Comparison of ENCODE assay signal across 9 mouse cellular contexts in genomic region chr9:33080774-33081173, GRCm38 (mm10).
DNase-seq lines count a peak whose midpoint lies in the region; ATAC-seq lines count a peak whose summit lies in the region.
"Had no signal": no experiment of that assay in that cellular context is flagged by ENCODE, and none has a peak within 500 bp of the region (broad histone marks: within the 10 kb centered on the region; RNA-seq: fewer than 3 reads in every experiment).

No protein-coding gene starts in this region.

- H3K4me1 ChIP-seq in hindbrain, embryonic 15.5 days (replicated peaks): no peaks in the 10 kb centered on the region
- no peaks in the 10 kb centered on the region for H3K4me1 ChIP-seq in hindbrain, embryonic 13.5 days (replicated peaks)
- 0 out of 2 replicates have a peak, but pooled peaks cover 6% of the 10 kb centered on the region for H3K4me1 ChIP-seq in embryonic facial prominence, embryonic 14.5 days (ENCODE audit: control insufficient read depth, insufficient read depth, low read length)

- peak; percentile 63 for DNase-seq in NIH3T3 (ENCODE audit: low read depth)
- peak; percentile 85 for DNase-seq in embryonic facial prominence, embryonic 14.5 days (ENCODE audit: low spot score)
- peak; percentile 64 to 65 for DNase-seq in left cerebral cortex, postnatal 14 days (ENCODE audit: low spot score in 2 of 2)
- DNase-seq in neural tube, embryonic 10.5 days (ENCODE audit: extremely low spot score, low spot score): no peak
- DNase-seq in urinary bladder, postnatal 4 days (ENCODE audit: low spot score in 2 of 2): no peak

- intact Hi-C loops in left cerebral cortex, postnatal 14 days (cut with DNase I): loop anchor here (1.0 to 5.0 kb wide), 4 partner anchors 138 to 673 kb away; no protein-coding TSS in a partner anchor

- H3K9me3 ChIP-seq in hindbrain, embryonic 15.5 days: no peaks in the 10 kb centered on the region
- H3K9me3 ChIP-seq in hindbrain, embryonic 13.5 days: no peaks in the 10 kb centered on the region
- no peaks in the 10 kb centered on the region for H3K9me3 ChIP-seq in embryonic facial prominence, embryonic 14.5 days (ENCODE audit: control insufficient read depth, low read length)
- H3K9me3 ChIP-seq: heart, embryonic 15.5 days had no signal

- no peak overlapping the region for H3K9ac ChIP-seq in hindbrain, embryonic 15.5 days
- H3K9ac ChIP-seq in hindbrain, embryonic 13.5 days: no peak overlapping the region
- H3K9ac ChIP-seq in embryonic facial prominence, embryonic 14.5 days (ENCODE audit: low read depth, low read length): no peak overlapping the region
- H3K9ac ChIP-seq: heart, embryonic 15.5 days had no signal

- H3K27ac ChIP-seq in hindbrain, embryonic 15.5 days (replicated peaks): no peak overlapping the region
- no peak overlapping the region for H3K27ac ChIP-seq in hindbrain, embryonic 13.5 days
- H3K27ac ChIP-seq in embryonic facial prominence, embryonic 14.5 days (replicated peaks; ENCODE audit: low read depth, low read length): no peak overlapping the region
- H3K27ac ChIP-seq: heart, embryonic 15.5 days had no signal

- no peak overlapping the region for H3K4me3 ChIP-seq in hindbrain, embryonic 15.5 days
- no peak overlapping the region for H3K4me3 ChIP-seq in hindbrain, embryonic 13.5 days
- no peak overlapping the region for H3K4me3 ChIP-seq in embryonic facial prominence, embryonic 14.5 days (ENCODE audit: low read depth, low read length)
- H3K4me3 ChIP-seq: heart, embryonic 15.5 days had no signal

- ATAC-seq in hindbrain, embryonic 15.5 days (ENCODE audit: low FRiP score, low read depth): 0 out of 2 replicates have a peak, but pooled peaks have one; percentile 51
- no peak for ATAC-seq in hindbrain, embryonic 13.5 days (ENCODE audit: low FRiP score)
- 0 out of 2 replicates have a peak, but pooled peaks have one; percentile 55 for ATAC-seq in embryonic facial prominence, embryonic 14.5 days (ENCODE audit: low read depth)
- no peak for ATAC-seq in cerebellum, adult (ENCODE audit: insufficient number of reproducible peaks, low FRiP score, low TSS enrichment)

- no peak overlapping the region for H3K4me2 ChIP-seq in hindbrain, embryonic 15.5 days
- H3K4me2 ChIP-seq in hindbrain, embryonic 13.5 days: no peak overlapping the region
- no peak overlapping the region for H3K4me2 ChIP-seq in embryonic facial prominence, embryonic 14.5 days (ENCODE audit: low read depth, low read length)
- H3K4me2 ChIP-seq: heart, embryonic 15.5 days had no signal

- H3K27me3 ChIP-seq in hindbrain, embryonic 15.5 days: no peaks in the 10 kb centered on the region
- H3K27me3 ChIP-seq in hindbrain, embryonic 13.5 days: no peaks in the 10 kb centered on the region
- no peaks in the 10 kb centered on the region for H3K27me3 ChIP-seq in embryonic facial prominence, embryonic 14.5 days (replicated peaks; ENCODE audit: control insufficient read depth, insufficient read depth, low read length)
- H3K27me3 ChIP-seq: heart, embryonic 15.5 days had no signal

- no peaks in the 10 kb centered on the region for H3K36me3 ChIP-seq in hindbrain, embryonic 15.5 days
- no peaks in the 10 kb centered on the region for H3K36me3 ChIP-seq in hindbrain, embryonic 13.5 days
- H3K36me3 ChIP-seq in embryonic facial prominence, embryonic 14.5 days (ENCODE audit: control insufficient read depth, insufficient read depth, low read length): no peaks in the 10 kb centered on the region
- H3K36me3 ChIP-seq: heart, embryonic 15.5 days had no signal

- 53% methylated on average over 6 of the region's 6 CpGs for WGBS in hindbrain, embryonic 15.5 days
- WGBS in hindbrain, embryonic 13.5 days: 65% methylated on average over 6 of the region's 6 CpGs
- WGBS in embryonic facial prominence, embryonic 14.5 days: 23% methylated on average over 6 of the region's 6 CpGs

Comparison
In these comparisons a context has a peak if more than half of its experiments do, and no peak if none do; other contexts are left out.
1. ATAC-seq: peak in hindbrain, embryonic 15.5 days (single experiment) and embryonic facial prominence, embryonic 14.5 days (single experiment); none in hindbrain, embryonic 13.5 days (single experiment) and cerebellum, adult (single experiment).
2. DNase-seq: peak in NIH3T3 (single experiment), embryonic facial prominence, embryonic 14.5 days (single experiment) and left cerebral cortex, postnatal 14 days (2 of 2); none in neural tube, embryonic 10.5 days (single experiment) and urinary bladder, postnatal 4 days (0 of 2).